Mouse (Mus musculus): ENCODE measurements at regions not wholly inside any gene's neighbourhood (a gene's known extent, or its start where the extent isn't known, plus 50 kb on each side); places are given as distances from the start of the nearest gene placed in this dataset.

GRCm38 (mm10) chr13:26080302-26080701 lies 689.7 kb downstream of the Hdgfl1 start:
- no peak for DNase-seq (ENCODE audit: low spot score in 2 of 2)

- no peak for DNase-seq (ENCODE audit: low spot score in 2 of 2)
These were observed 690.6 kb downstream of the Hdgfl1 start for GRCm38 (mm10) chr13:26079362-26079761.

- DNase-seq (ENCODE audit: low spot score in 2 of 2), result no peak
These were observed 708.6 kb downstream of the Hdgfl1 start for GRCm38 (mm10) chr13:26061322-26061721.

GRCm38 (mm10) chr13:26037699-26038098 lies 732.3 kb downstream of the Hdgfl1 start:
- no peak for DNase-seq (ENCODE audit: low spot score in 2 of 2)

GRCm38 (mm10) chr13:26026386-26026785 lies 743.6 kb downstream of the Hdgfl1 start:
- no peak for DNase-seq (ENCODE audit: low spot score in 2 of 2)

GRCm38 (mm10) chr13:26024696-26025095 lies 745.3 kb downstream of the Hdgfl1 start:
- no peak for DNase-seq (ENCODE audit: low spot score in 2 of 2)

- DNase-seq (ENCODE audit: low spot score in 2 of 2), result no peak
These were observed 749.5 kb downstream of the Hdgfl1 start for GRCm38 (mm10) chr13:26020491-26020890.

GRCm38 (mm10) chr13:26009131-26009530 lies 738.8 kb upstream of the Nrsn1 start:
- DNase-seq (ENCODE audit: low spot score in 2 of 2), result peak; percentile 55 to 64

- DNase-seq (ENCODE audit: low spot score in 2 of 2), result no peak
These were observed 734.7 kb upstream of the Nrsn1 start for GRCm38 (mm10) chr13:26004768-26005560.

- DNase-seq (ENCODE audit: low spot score in 2 of 2), result no peak
These were observed 723.2 kb upstream of the Nrsn1 start for GRCm38 (mm10) chr13:25993526-25993925.

- DNase-seq (ENCODE audit: low spot score in 2 of 2), result no peak
These were observed 718.9 kb upstream of the Nrsn1 start for GRCm38 (mm10) chr13:25989067-25989756.

- DNase-seq (ENCODE audit: low spot score in 2 of 2), result no peak
These were observed 714.2 kb upstream of the Nrsn1 start for GRCm38 (mm10) chr13:25984535-25984934.

GRCm38 (mm10) chr13:25983659-25984058 lies 713.4 kb upstream of the Nrsn1 start:
- DNase-seq (ENCODE audit: low spot score in 2 of 2), result no peak

- DNase-seq (ENCODE audit: low spot score in 2 of 2), result no peak
These were observed 708.3 kb upstream of the Nrsn1 start for GRCm38 (mm10) chr13:25978648-25979047.

- DNase-seq (ENCODE audit: low spot score in 2 of 2), result peak in 1 of 2 experiments; percentile 38
These were observed 688.3 kb upstream of the Nrsn1 start for GRCm38 (mm10) chr13:25958592-25958991.

GRCm38 (mm10) chr13:25958153-25958466 lies 687.8 kb upstream of the Nrsn1 start:
- no peak for DNase-seq (ENCODE audit: low spot score in 2 of 2)

GRCm38 (mm10) chr13:25957451-25958152 lies 687.3 kb upstream of the Nrsn1 start:
- DNase-seq (ENCODE audit: low spot score in 2 of 2), result peak in 1 of 2 experiments; percentile 4

- DNase-seq (ENCODE audit: low spot score in 2 of 2), result no peak
These were observed 667.3 kb upstream of the Nrsn1 start for GRCm38 (mm10) chr13:25937631-25938030.

GRCm38 (mm10) chr13:25933783-25934182 lies 663.5 kb upstream of the Nrsn1 start:
- DNase-seq (ENCODE audit: low spot score in 2 of 2), result no peak

- peak in 1 of 2 experiments; percentile 3 for DNase-seq (ENCODE audit: low spot score in 2 of 2)
These were observed 662.9 kb upstream of the Nrsn1 start for GRCm38 (mm10) chr13:25933246-25933645.

GRCm38 (mm10) chr13:25932810-25933209 lies 662.5 kb upstream of the Nrsn1 start:
- peak in 1 of 2 experiments; percentile 63 for DNase-seq (ENCODE audit: low spot score in 2 of 2)

GRCm38 (mm10) chr13:25932365-25932764 lies 662.1 kb upstream of the Nrsn1 start:
- DNase-seq (ENCODE audit: low spot score in 2 of 2), result no peak

GRCm38 (mm10) chr13:25925685-25926084 lies 655.4 kb upstream of the Nrsn1 start:
- DNase-seq (ENCODE audit: low spot score in 2 of 2), result no peak
